Mouse (Mus musculus) small intestine, adult 2 months (tissue): ENCODE data around the gene Isoc2a.

Experiments
- CTCF ChIP-seq: fragments of 200-500 bp; IDR thresholded peaks from 2 replicates; pipeline ENCODE4 v1.5.1; 2012; ENCODE audit warnings: low read depth, mild to moderate bottlenecking, control low read depth, inconsistent platforms, low read length, moderate library complexity, mixed read lengths; ENCODE audit not compliant: insufficient replicate concordance, insufficient read length; ENCODE audit errors: extremely low read depth
- POLR2A ChIP-seq: fragments of 200-500 bp; IDR thresholded peaks from 2 replicates; pipeline ENCODE4 v1.6.1; 2012; ENCODE audit warnings: low read depth, mild to moderate bottlenecking, control low read depth, inconsistent platforms, low read length, moderate library complexity

GRCm38 (mm10) chr7:4925441-4926381 lies 48.8 kb downstream of the Isoc2a start, which contains the start of gene Ssc5d:
- TF ChIP-seq CTCF: no peak
- TF ChIP-seq POLR2A: no peak
